Mouse (Mus musculus): ENCODE data around the gene Snx25.

- TF ChIP-seq ETS1 (conservative IDR thresholded peaks at IDR 0.05; ENCODE audit: low read depth, low read length), result no peak
- no peak for TF ChIP-seq CTCF (conservative IDR thresholded peaks at IDR 0.05 in 1 of 2, IDR thresholded peaks at IDR 0.05 in 1 of 2; ENCODE audit: low read depth in 2 of 2, low read length in 2 of 2)
- no peak for TF ChIP-seq MEF2A (IDR thresholded peaks at IDR 0.05; ENCODE audit: borderline replicate concordance, low read depth, low read length)
- no peak for TF ChIP-seq EP300 (IDR thresholded peaks at IDR 0.05; ENCODE audit: low read length)
- no peak for TF ChIP-seq MAZ (IDR thresholded peaks at IDR 0.05; ENCODE audit: low read depth, low read length)
- no peak for TF ChIP-seq USF1 (IDR thresholded peaks at IDR 0.05; ENCODE audit: low read depth, low read length)
- TF ChIP-seq MYC (IDR thresholded peaks at IDR 0.05; ENCODE audit: low read depth, low read length), result no peak
- TF ChIP-seq POLR2A (IDR thresholded peaks at IDR 0.05; ENCODE audit: low read depth, low read length), result no peak
- no peak for TF ChIP-seq POLR2AphosphoS2 (IDR thresholded peaks at IDR 0.05; ENCODE audit: low read depth, low read length)
- TF ChIP-seq ZMIZ1 (IDR thresholded peaks at IDR 0.05; ENCODE audit: low read depth, low read length), result no peak
- TF ChIP-seq IRF4 (IDR thresholded peaks at IDR 0.05; ENCODE audit: low read depth, low read length), result no peak
- no peak for TF ChIP-seq ZKSCAN1 (IDR thresholded peaks at IDR 0.05; ENCODE audit: borderline replicate concordance, low read depth, low read length)
Measured at GRCm38 (mm10) chr8:46141688-46142087, 10.3 kb downstream of the Snx25 start.
